Mouse (Mus musculus): ENCODE data around the gene Zfp692. TPM values are rescaled to one million over a fixed set of nuclear protein-coding genes. Genes with fewer than 3 reads are reported as not detected.
"Not testable (repeated sequence)": the region's sequence is repeated elsewhere in the genome, so short reads cannot be mapped to it uniquely, and the experiment has no call there.

Gene Zfp692
- total RNA-seq, 2 experiments from 2014 or later, result 2.7 to 3.4 TPM

DNA sequence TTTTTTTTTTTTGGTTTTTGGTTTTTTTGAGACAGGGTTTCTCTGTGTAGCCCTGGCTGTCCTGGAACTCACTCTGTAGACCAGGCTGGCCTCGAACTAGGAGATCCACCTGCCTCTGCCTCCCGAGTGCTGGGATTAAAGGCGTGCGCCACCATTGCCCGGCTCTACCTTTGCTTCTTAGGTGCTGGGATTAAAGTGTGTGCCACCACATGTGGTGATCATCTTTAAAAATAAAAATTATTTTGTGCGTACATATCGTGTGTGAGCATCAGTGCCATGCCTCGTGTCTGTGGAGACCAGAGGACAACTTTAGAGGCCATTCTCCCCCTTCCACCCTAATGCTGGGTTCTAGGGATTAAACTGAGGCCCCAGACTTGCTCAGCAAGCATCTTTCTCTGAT, 1.6 kb upstream of the Zfp692 start:
- DNase-seq; intact Hi-C loops (cut with DNase I; ENCODE audit: low total_unique reads): not testable (repeated sequence)

DNA sequence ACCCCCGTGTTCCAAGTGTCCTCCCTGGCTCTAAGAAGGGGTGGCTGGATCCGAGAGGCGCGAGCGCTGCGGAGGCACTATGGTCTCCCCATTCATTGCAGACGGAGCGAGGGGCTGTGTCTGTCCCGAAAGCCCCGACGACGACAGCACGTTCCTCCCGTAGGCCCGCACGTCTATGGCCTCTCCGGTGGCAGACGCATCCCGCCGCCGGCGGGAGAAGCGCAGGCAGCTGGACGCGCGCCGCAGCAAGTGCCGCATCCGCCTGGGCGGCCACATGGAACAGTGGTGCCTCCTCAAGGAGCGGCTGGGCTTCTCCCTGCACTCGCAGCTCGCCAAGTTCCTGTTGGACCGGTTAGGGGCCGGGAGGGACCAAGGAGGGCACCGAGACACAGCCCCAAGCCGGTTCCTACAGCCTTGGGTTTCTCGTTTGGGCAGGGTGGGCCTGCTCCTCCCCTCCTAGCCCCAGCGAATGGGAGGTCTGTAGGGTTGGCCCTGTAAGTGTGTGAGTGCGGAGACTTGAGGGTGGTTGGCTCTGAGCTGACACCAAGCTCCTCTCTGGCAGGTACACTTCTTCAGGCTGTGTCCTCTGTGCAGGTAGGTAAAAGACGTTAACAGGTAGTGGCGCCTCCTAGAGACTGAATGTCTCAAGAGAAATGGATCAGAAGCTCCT, 677 bp downstream of the Zfp692 start:
- peak; percentile 52 for DNase-seq
- intact Hi-C loops (cut with DNase I; ENCODE audit: low total_unique reads), result no loop called here

DNA sequence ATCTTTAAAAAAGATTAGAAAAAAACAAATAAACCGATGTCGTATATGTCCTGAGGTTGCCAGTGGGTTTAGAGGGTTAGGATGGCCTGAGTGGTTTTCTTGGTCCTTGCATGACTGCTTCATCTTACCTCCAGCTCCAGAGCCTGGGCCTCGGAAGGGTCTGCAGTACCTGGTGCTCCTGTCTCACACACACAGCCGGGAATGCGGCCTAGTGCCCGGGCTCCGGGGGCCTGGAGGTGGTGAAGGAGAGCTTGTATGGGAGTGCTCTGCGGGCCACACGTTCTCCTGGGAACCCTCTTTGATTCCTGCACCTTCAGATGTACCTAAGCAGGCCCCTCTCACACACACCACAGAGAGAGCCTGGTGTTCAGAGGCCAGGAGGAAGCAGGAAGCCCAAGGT, 1.8 kb downstream of the Zfp692 start:
- intact Hi-C loops (cut with DNase I; ENCODE audit: low total_unique reads), result no loop called here

DNA sequence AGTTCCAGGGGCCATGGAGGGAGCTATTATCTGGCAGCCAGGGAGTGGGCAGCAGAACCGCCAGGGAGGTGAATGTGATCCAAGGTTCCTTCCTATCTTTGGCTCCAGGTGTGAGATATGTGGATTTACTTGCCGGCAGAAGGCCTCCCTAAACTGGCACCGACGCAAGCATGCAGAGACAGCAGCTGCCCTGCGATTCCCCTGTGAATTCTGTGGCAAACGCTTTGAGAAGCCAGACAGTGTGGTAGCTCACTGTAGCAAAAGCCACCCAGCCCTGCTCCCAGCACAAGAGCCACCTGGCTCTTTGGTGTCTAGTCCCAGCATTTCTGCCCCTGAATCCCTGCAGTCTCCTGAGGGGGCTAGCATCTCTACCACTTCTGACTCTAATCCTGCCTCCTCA, 7.2 kb downstream of the Zfp692 start:
- intact Hi-C loops (cut with DNase I; ENCODE audit: low total_unique reads), result no loop called here
- DNase-seq, result no peak

More for the DNA sequence above, 1.8 kb downstream of the Zfp692 start:
- DNase-seq, result no peak

DNA sequence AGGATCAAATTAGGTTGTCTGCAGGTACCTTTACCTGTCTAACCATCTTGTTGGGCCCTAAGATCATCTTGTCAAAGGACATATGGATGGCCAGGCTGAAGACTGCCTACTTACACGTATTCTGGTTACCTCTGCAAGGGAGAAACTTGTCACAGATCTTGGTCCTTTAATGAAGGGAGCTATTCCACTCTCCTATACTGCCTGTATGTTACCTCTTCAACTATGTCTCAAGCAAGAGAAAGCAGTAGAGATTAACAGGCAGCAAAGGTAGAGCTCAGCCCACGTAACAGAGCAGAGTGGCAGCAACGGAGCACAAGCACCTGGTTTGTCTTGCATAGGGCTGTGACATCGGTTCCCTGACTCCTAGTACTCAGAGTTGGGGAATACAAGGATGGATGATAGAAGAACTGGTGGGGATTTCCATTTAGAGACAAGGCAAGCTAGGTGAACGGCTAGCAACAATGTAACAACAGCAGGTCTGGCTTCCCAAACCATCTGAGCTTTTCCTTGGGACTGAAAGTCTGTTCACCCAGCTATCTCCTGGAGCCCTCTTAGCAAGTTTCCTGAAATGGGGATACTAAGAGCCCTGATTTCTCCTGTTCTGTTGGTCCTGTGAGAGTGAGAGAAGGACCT, 8.8 kb downstream of the Zfp692 start:
- intact Hi-C loops (cut with DNase I; ENCODE audit: low total_unique reads), result no loop called here
- no peak for DNase-seq

DNA sequence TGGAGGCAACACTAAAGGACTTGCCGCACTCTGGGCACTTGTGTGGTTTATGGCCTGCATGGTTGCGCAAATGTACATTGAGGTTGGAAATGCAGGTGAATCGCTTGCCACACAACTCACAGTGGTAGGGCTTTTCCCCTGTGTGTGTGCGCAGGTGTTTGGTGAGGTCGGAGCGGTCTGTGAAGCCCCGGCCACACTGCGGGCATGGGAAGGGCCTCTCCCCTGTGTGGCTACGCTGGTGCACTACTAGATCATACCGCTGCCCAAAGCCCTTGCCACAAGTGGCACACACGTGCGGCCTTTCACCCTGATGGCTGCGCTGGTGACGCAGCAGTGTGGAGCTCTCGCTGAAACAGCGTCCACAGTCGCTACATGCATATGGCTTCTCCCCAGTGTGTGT, 9.5 kb downstream of the Zfp692 start:
- intact Hi-C loops (cut with DNase I; ENCODE audit: low total_unique reads), result no loop called here
- no peak for DNase-seq

DNA sequence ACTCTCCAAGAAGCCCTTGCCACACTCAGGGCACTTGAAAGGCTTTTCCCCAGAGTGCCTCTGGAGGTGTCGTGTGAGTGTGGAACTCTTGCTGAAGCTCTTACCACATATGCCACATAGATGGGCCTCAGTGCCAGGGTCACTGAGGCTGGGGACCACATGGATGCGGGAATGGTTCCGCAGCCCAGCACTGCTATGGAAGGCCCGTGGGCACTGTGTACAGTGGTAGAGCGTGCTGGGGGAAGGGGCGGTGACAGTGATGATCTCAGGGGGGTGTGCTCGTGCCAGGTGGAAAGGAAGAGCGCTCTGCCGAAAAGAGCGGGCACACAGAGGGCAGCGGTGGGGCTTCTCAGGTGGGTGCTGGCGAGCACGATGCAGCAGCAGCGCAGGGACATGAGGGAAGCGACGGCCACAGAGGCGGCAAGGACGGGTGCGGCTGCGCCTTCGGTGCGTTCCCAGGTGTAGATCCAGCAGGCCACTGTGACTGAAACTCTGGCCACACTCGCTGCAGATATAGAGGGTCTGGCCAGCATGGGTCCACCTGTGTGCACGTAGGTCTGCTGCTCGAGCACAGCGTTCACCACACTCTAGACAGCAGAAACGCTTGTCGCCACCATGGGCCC, 10.0 kb downstream of the Zfp692 start:
- DNase-seq, result no peak
- intact Hi-C loops (cut with DNase I; ENCODE audit: low total_unique reads), result no loop called here

DNA sequence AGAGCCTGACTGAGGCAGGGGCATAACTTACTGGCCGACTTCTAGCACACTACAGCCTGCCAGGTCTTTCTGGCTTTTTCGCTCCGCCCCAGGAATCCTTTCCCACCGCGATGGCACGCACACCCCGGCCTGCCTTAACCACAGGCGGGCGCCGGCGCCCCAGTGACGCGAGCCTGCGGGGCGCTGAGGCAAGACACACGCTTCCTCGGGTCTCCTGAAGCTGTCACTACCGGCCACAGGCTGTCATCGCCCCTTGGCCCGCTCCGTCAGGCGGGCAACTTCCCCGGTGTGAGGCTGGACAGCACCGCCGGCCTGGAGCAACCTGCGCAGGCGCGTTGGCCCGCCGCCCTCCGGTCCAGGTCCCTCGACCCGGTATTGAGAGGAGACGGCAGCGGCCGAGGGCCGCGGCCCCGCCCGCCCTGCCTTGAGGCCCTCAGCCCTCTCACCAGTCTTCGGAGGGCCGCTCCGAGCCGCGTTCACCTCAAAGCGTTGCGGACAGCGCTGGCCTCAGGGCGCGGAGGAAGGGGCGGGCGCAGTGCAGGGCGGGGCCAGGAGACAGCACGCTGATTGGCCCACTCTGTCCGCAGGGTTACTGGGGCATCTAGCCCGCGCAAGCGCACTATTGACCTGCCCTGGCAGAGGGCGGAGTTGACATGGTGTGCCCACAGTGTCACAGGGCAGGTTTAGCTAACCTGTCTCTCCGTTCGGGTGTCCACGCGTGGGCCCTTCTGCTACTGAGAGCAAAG, 16.1 kb downstream of the Zfp692 start:
- peak; percentile 97 for DNase-seq
- intact Hi-C loops (cut with DNase I; ENCODE audit: low total_unique reads), result no loop called here

DNA sequence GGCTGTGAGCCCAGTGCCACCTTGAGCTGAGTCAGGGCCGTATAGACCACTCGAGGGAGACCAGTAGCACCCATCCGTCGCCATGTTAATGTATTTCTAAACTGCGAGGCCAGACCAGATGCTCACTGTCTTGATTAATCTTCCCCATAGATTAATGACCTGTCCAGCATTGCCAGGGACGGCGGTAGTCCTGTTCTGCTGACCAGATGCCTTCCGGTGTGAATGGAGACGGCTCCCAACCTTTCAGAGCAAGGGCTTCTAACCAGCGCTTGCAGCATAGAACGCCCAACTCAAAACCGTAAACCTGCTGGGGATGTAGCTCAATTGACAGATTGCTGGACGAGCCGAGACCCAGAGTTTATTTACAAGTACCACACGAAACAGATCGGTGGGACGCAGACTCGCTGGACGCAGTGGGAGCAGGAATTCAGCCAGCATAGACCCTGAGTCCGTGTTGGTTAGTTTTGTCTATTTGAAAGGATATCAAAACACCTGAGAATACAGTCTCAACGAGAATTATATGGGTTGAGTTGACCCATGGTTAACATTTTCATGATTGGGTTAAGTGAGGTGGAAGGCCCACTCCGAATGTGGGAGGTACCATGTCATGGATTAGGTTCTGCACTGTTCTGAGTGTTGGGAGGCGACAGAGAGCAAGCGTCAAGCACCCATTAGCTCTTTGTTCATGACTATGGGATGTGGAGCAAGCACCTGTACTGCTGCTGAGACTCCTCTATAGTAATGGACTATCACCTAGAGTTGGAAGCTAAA, 16.9 kb downstream of the Zfp692 start:
- DNase-seq, result no peak
- intact Hi-C loops (cut with DNase I; ENCODE audit: low total_unique reads), result no loop called here

DNA sequence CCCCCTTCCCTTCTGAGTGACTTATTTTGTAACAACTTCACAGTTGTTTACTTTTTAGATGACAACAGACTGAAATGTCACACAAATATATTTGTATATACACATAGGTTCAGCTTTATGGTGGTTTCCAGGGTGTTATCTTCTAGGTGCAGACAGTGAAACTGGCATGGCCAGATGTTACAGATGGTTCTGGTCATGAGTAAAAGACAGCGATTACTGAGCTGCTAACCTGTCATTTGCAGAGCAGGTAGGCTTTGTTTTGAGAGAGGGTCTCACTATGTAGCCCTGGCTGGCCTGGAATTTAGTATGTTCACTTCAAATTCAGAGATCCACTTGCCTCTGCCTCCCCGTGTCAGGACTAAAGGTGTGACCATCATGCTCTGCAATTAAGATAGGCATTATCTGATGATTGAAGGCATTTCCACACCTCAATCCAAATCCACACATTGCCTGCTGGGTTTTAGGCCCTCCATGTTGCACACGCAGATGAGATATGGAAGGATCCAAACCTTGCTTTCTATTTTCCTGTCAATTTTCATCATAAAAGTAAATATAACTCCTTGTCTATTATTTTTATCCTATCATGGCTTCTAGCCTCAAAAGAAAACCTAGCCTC, 17.9 kb downstream of the Zfp692 start:
- no peak for DNase-seq
- intact Hi-C loops (cut with DNase I; ENCODE audit: low total_unique reads), result no loop called here

DNA sequence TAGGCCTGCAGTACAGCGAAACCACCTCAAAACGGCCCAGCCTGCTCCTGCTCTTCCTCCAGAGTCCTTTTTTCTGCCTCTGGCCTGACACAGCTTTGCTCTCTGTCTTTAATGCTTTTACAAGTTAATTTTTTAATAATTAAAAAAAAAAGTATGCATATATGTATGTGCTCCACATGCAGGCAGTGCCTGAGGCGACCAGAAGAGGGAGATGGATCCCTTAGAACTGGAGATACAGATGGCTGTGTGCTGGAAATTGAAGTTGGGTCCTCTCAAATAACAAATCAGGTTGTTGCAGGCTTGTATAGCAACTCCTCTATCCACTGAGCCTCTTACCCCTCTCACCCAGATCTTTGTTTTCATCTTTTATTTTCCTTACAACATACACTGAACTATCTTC, 19.9 kb downstream of the Zfp692 start:
- intact Hi-C loops (cut with DNase I; ENCODE audit: low total_unique reads), result no loop called here
- DNase-seq, result no peak

DNA sequence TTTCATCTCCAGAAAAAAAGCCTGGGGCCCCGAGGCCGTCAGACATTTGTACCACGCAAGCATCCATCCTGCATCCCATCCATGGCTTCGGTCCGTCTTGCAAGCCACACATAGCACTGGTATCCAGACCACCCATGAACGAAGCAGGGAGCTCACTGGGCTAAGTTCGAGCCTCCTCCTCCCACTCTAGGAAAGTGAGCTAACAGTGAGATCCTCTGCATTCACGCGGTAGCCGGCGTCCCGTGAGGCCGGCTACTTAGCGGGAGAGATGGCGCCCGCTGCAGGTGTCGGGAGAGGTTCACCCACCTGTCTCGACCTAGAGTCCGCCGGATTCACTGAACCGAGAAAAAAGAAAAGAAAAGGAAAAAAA, 23.0 kb downstream of the Zfp692 start:
- peak; percentile 31 for DNase-seq
- intact Hi-C loops (cut with DNase I; ENCODE audit: low total_unique reads), result no loop called here

DNA sequence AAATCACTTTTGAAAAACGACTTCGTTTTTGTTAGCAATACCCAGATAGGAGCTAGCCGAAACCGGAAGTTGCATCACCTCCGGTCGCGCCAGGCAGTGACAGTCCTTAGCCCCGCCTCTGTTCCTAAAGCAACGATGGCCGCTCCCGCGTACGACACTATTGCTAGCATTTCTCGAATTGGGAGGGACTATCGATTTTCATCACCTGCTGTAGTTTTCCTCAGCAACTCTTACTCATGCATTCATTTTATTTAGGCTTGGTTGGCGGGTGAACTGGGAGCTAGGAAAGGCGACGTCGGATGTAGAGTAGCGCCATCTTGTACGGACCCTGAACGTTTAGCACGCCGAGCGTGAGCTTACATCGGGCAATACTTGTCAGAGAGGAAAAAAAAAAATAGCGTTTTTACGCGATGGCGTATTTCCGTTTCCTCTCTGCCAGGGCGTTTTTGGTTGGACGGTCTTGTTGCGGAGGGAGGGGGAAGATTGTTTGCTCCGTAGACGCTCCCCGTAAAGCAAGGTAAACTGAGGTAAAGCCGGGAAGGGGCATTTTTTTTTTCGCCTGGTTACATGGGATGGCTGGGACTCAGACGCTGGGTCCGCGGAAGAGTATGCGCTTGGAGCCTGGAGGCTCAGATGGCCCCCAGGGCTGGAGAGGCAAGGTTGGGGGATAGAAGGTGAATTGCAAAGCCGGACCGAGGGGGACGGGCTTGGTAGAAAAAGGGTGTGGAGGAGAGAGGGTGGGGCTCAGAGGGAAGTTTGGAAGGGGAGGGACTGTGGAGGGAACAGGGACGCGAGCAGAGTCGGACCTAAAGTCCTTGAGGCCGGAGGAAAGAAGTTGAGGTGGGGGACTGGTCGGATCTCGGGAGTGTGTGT, 23.6 kb downstream of the Zfp692 start, which contains the start of the genes Zfp672 and Sh3bp5l:
Gene Zfp672 (minus strand): TSS at position 64 of the 873 bp plus-strand sequence.
Gene Sh3bp5l (plus strand): TSS at position 449 of the 873 bp plus-strand sequence.
- DNase-seq, result peak; percentile 90
- intact Hi-C loops (cut with DNase I; ENCODE audit: low total_unique reads), result no loop called here

DNA sequence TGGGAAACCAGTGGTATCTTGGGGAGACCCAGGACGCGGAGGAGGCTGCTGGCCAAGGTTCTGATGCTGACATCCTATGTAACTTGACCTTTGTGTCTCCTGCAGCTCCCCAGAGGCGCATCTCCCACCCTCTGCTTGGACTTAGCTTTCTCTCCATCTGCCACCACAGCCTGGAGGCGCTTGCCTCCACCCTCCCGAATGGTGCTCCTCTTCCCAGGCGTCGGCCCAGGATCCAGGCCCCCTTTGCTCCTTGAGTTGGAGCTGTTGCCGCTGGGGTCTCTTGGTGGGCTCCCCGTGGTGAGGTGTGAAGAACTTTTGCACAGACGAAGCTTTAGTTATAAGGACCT, 24.3 kb downstream of the Zfp692 start:
- intact Hi-C loops (cut with DNase I; ENCODE audit: low total_unique reads), result no loop called here

DNA sequence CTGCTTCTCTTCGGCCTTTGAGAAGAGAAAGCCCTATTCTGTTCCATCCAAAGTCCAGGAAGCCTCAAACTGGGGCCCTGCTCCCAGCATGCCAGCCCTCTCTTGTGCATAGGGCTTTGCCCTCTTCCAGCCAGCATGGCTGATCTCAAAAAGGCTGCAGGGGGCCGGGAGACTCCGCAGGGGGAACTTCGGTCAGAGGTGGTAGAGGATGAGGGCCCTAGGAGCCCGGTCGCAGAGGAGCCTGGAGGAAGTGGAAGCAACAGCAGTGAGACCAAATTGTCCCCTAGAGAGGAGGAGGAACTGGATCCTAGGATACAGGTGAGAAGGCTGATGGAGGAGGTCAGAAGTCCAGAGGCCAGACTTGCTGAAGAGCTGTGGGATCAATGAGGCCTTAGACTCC, 24.7 kb downstream of the Zfp692 start:
- intact Hi-C loops (cut with DNase I; ENCODE audit: low total_unique reads), result no loop called here
- no peak for DNase-seq

More for the DNA sequence above, 24.3 kb downstream of the Zfp692 start:
- no peak for DNase-seq

DNA sequence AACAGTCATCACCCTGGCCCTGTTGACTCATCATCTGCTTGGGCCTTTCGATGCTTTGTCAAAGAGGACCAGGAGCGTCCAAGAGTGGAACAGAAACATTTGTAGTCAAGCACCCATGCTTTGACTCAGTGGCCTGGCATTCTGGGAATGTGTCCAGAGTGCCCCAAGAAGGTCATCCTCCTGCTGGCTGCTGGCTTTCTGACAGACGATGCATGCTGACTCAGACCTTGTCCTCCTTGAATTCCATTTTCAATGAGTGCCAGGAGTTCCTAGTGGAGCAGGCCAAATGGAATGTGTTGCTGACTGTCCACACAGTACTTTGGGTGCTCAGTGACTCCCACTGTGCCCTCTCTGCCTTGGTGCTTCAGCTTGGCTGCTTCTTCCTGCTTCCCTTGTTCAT, 27.9 kb downstream of the Zfp692 start:
- peak; percentile 43 for DNase-seq
- intact Hi-C loops (cut with DNase I; ENCODE audit: low total_unique reads), result no loop called here

DNA sequence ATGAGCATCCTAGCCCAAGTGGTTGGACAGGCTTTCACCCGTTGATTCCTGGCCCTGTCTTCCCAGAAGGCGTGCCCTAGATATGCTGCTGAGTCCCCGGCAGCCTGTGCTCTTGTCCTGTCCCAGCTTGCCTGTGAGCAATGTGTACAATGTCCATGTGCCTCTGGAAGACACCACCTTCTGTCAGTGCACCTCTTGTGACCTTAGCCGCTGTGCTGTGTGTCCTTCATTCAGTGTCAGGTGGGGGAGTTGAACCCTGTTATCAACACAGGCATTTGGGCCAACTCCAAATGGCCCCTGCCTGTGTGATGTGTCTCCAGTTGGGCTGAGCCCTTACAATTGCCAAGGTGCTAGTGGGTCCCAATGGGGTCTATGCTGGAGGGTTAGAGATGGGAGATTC, 39.9 kb downstream of the Zfp692 start:
- intact Hi-C loops (cut with DNase I; ENCODE audit: low total_unique reads), result no loop called here

DNA sequence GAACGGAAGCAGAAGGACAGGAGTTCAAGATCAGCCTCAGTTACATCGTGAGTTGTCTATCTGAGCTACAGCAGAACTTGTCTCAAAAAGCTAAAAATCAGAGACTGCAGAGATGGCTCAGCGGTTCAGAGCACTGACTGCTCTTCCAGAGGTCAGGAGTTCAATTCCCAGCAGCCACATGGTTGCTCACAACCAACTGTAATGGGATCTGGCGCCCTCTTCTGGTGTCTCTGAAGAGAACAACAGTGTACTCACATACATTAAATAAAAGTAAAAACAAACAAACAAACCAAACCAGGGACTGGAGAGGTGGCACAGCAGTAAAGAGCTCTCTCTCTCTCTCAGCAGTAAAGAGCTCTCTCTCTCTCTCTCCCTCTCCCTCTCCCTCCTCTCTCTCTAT, 43.8 kb downstream of the Zfp692 start:
- intact Hi-C loops (cut with DNase I; ENCODE audit: low total_unique reads), result no loop called here
- DNase-seq, result no peak

More for the DNA sequence above, 39.9 kb downstream of the Zfp692 start:
- no peak for DNase-seq
